Mouse (Mus musculus) yolk sac, embryonic 10.5 days (tissue): ENCODE results near the gene Pappa.

Source experiments
- DNase-seq: peaks from one replicate; pipeline ENCODE4 v3.0.0-alpha.2; 2017; ENCODE audit warnings: low spot score

Pappa gene

GRCm38 (mm10) chr4:65123741-65124224, at the start of gene Pappa:
TSS of gene Pappa (plus strand) at chr4:65124174.
- DNase-seq = no peak

DNA sequence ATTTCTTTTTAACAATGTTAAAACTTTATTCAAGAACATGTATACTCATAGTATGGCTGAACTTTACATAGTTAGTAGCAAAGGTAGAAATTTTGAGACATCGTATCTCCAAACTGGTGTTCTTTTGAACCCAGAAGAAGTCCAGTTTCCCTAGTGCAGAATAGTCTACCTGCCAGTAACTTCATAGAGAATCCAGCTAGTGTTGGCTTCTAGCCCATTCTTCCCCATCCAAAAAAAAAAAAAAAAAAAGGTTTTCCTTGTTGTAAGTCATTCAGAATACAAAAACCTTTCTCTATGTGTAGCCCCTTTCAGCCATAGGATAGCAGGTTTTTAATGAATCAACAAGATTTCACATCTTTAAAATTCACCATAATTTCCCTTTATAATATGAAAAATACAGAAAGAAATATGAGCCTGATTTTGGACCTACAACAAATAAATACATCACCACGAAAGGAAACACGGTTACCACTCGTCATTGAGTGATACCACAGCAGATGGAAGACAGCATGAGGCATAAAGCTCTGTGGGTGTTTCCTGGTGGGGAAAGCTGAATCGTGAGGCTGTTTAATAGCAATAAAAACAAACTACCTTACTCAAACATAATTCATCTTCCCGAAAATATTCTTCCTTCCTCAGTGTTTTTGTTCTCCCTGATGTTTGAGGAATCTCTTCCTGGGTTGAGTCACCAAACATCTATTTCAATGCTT, 45.9 kb upstream of the Pappa start:
- no peak for DNase-seq

- DNase-seq = no peak
These were observed 37.1 kb upstream of the Pappa start for GRCm38 (mm10) chr4:65086864-65087263.

DNA sequence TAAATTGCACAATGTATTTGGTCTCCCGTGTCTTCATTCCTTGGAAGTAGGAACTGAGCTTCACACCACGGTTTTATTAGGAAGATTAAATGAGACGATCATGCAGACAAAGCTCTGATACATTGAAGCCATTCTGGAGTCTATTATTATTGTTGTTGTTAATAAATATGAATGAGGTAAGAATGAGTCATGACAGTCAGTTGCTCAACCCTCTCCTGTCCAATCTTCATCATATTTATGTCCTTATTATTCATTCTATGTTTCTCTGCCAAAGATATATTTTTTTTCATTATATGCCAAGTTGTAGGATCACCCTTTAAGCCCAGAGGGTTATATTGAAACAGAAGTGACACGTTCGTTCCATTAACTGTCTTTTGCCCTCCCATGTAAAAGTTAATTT, 36.4 kb upstream of the Pappa start:
- no peak for DNase-seq

GRCm38 (mm10) chr4:65092191-65092590, 31.8 kb upstream of the Pappa start:
- no peak for DNase-seq

GRCm38 (mm10) chr4:65120329-65120728, 3.6 kb upstream of the Pappa start:
- no peak for DNase-seq

DNA sequence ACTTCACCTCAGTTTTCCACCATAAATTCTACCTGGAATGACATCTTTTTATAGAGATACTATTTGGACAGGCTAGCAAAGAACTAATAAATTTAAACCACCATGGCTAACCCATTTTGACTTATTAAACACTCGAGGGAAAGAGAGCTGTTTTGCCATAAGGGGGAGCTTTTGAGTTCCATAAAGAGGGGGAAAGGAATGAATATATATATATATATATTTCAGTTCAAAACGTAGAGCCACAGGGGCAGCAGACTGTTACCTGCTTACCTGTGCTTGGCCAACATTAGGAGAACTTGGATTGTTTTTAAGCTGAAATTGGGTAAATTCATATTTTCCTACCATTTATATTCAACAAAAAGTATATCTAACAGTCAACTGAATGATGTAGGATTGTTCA, 1.1 kb upstream of the Pappa start:
- DNase-seq = no peak

- peak; percentile 10 for DNase-seq
These were observed 586 bp downstream of the Pappa start for GRCm38 (mm10) chr4:65124369-65125151.

- DNase-seq = peak; percentile 36
These were observed 1.7 kb downstream of the Pappa start for GRCm38 (mm10) chr4:65125341-65126332.

- DNase-seq = peak; percentile 19
These were observed 2.7 kb downstream of the Pappa start for GRCm38 (mm10) chr4:65126451-65127290.

GRCm38 (mm10) chr4:65127291-65127590, 3.3 kb downstream of the Pappa start:
- peak; percentile 37 for DNase-seq

DNA sequence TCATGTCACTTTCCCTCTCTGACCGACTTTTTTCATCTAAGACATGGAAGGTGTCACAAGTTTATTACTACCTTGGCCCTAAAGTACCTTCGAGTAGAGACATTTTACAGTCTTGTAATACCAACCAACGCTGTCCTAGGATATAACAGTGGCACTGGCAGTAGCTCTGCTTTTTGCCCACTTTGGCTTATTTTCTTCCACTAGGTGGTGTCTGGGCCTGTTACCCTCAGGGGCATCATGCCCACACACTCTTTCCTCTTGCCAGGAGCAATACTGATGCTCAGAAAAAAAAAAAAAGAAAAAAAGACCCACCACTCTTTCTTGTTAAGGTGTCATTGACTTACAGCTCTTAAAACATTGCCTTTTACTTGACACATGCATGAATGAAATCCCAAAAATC, 8.7 kb downstream of the Pappa start:
- DNase-seq = no peak

DNA sequence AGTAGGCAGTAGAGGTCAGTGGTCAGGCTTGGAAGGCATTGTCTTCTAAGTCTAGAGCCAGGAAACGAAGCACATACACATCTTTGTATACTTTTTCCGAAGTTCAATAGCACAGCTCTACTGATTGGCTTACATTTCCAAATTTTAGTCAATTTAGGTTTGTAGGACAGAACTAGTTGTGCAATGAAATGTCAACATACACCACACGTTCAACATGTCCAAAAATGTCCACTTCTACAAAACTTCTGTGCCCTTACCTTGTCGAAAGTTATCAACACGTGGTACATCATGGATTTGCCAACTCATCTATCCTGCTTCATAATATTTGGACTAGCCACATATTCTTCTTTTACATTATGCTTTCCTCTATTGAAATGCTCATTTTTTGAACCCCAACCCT, 10.4 kb downstream of the Pappa start:
- DNase-seq = no peak

DNA sequence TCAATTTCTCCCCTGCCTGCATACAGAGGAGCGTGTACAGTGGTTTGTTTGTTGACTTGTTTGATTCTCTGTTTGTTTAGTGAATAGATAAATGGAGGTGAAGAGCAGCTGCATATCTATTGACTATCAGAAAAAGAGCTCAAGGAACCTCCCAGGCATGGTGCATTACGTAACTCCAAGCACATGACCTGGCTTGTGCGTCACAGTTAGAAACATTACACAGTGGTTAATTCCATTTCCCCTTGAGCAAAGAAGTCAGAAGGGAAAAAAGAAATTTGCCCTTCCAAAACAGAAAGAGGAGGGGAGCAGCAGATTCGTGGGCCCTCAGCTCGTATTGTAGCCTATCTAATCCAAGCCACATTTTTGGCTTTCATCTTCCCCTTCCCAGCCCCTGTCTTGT, 11.1 kb downstream of the Pappa start:
- no peak for DNase-seq

DNA sequence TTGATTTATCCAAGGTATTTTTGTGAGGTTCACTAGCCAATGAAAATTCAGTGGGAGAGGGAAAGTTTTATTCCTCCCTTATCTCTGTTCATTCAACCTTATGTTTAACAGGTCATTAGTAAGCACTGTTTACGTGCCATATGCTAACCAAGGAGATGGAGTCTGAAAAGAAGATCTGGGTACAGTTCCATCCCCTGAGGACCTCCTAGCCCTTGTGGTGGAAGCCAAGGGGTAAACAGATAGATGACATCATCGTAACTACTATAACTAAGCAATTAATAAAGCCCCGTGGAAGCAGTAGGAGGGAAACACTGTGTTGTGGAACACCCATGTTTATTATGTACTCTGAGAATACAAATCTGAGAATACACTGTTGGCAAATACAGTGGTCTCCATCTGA, 12.6 kb downstream of the Pappa start:
- no peak for DNase-seq

DNA sequence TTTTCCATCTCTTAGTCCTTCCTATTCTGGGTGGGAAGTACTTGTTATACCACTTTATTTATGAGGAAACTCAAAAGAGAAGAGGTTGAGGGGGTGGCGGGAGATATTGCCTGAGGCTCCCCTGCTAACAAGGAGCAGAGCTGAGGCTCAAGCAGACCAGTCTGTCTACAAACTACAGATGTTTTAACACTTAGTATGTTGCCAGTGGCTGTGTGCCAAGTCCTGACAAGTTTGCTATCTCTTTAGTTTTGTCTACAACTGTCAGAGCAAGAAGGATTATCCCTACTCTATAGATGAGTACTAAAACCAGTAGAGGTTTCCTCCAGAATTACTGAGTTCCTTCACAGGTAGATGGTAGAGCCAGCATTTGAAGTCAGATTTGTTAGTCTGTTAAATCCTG, 23.0 kb downstream of the Pappa start:
- DNase-seq = no peak

- DNase-seq = no peak
These were observed 29.6 kb downstream of the Pappa start for GRCm38 (mm10) chr4:65153601-65154000.

GRCm38 (mm10) chr4:65156231-65156630, 32.3 kb downstream of the Pappa start:
- DNase-seq = no peak

DNA sequence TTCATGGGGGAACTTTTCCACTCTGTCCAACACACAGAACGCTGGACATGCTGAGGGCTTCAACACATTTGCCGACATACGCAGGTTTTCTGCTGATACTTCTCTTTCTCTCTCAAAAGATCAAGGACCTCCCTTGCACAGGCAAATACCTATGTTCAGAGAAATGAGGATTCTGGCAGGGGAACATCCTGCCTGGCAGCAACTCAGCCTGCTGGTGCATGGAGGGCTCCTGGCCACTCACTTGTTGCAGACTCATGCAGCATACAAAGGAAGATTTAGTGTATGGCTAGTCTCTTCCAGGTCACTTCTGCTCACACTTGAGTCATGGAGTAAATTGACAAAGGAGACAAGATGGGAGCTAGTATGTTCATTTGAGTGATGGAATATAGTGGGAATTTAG, 34.7 kb downstream of the Pappa start:
- DNase-seq = no peak

DNA sequence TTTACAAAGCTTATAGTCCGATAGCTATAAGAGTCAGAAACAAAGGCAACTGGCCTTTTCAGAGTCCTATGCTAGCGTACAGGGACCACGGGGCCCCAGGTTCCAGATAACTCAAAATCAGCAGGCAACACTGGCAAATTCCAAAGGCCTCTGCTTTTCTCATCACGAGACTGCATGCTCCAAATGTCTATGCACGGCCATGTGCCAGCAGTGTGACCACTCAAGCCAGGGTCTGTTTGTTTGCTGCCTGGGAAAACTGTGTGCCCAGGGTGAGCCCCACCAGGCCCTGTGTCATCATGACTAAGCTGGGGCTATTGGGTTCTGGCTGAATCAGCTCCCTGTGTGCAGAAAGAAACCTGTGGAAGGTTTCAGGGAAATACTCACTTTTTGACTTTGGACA, 35.5 kb downstream of the Pappa start:
- no peak for DNase-seq

GRCm38 (mm10) chr4:65163698-65164097, 39.7 kb downstream of the Pappa start:
- no peak for DNase-seq
